Mouse (Mus musculus): Measurements from ENCODE around the gene Gorasp2. TPM values are rescaled to one million over a fixed set of nuclear protein-coding genes. Genes with fewer than 3 reads are reported as not detected.

The Gorasp2 gene
- polyA plus RNA-seq, 1 experiment from 2014 or later, result 135 TPM

- Histone ChIP-seq H3K4me3 (ENCODE audit: low read depth, low read length) (no peak overlapping the region), H3K9ac (ENCODE audit: low read depth, low read length) (no peak overlapping the region), H3K27me3 (replicated peaks; ENCODE audit: control insufficient read depth, insufficient read depth, low read length) (no peaks in the 10 kb centered on the region), H3K36me3 (ENCODE audit: control insufficient read depth, insufficient read depth, low read length) (no peaks in the 10 kb centered on the region), H3K4me1 (replicated peaks; ENCODE audit: control insufficient read depth, insufficient read depth, low read length) (no peaks in the 10 kb centered on the region), H3K27ac (ENCODE audit: low read depth, low read length) (no peak overlapping the region), H3K9me3 (ENCODE audit: control insufficient read depth, low read length) (no peaks in the 10 kb centered on the region), H3K4me2 (no peak overlapping the region)
- 26% methylated on average over 4 of the region's 5 CpGs for WGBS
- no peak for DNase-seq (ENCODE audit: low spot score)
- ATAC-seq (replicated peaks; ENCODE audit: low FRiP score), result no peak
Measured at GRCm38 (mm10) chr2:70702403-70702802, 41.0 kb downstream of the Gorasp2 start.

- ATAC-seq (replicated peaks; ENCODE audit: low FRiP score), result no peak
- WGBS, result 82% methylated on average over 13 of the region's 13 CpGs
- H3K4me2 ChIP-seq, result no peak overlapping the region
- DNase-seq (ENCODE audit: low spot score), result no peak
- H3K36me3 ChIP-seq (ENCODE audit: control insufficient read depth, insufficient read depth, low read length), result peaks cover 28% of the 10 kb centered on the region
- no peaks in the 10 kb centered on the region for H3K9me3 ChIP-seq (ENCODE audit: control insufficient read depth, low read length)
- H3K9ac ChIP-seq (ENCODE audit: low read depth, low read length), result no peak overlapping the region
- H3K27me3 ChIP-seq (replicated peaks; ENCODE audit: control insufficient read depth, insufficient read depth, low read length), result no peaks in the 10 kb centered on the region
- no peak overlapping the region for H3K4me3 ChIP-seq (ENCODE audit: low read depth, low read length)
- no peak overlapping the region for H3K27ac ChIP-seq (ENCODE audit: low read depth, low read length)
- H3K4me1 ChIP-seq (replicated peaks; ENCODE audit: control insufficient read depth, insufficient read depth, low read length), result no peaks in the 10 kb centered on the region
Measured at GRCm38 (mm10) chr2:70708986-70709730, 47.8 kb downstream of the Gorasp2 start.

GRCm38 (mm10) chr2:70710236-70710635, 48.9 kb downstream of the Gorasp2 start:
- Histone ChIP-seq H3K4me3 (ENCODE audit: low read depth, low read length) (no peak overlapping the region), H3K4me1 (replicated peaks; ENCODE audit: control insufficient read depth, insufficient read depth, low read length) (no peaks in the 10 kb centered on the region), H3K27me3 (replicated peaks; ENCODE audit: control insufficient read depth, insufficient read depth, low read length) (no peaks in the 10 kb centered on the region), H3K4me2 (no peak overlapping the region), H3K27ac (ENCODE audit: low read depth, low read length) (no peak overlapping the region), H3K9me3 (ENCODE audit: control insufficient read depth, low read length) (no peaks in the 10 kb centered on the region), H3K9ac (ENCODE audit: low read depth, low read length) (no peak overlapping the region), H3K36me3 (ENCODE audit: control insufficient read depth, insufficient read depth, low read length) (peaks cover 35% of the 10 kb centered on the region)
- DNase-seq (ENCODE audit: low spot score) (no peak), ATAC-seq (replicated peaks; ENCODE audit: low FRiP score) (no peak; the same call in 1 of the 2 replicates)
- WGBS, result 91% methylated on average over 7 of the region's 7 CpGs

GRCm38 (mm10) chr2:70710878-70711277, 49.5 kb downstream of the Gorasp2 start:
- no peak overlapping the region for H3K4me2 ChIP-seq
- no peaks in the 10 kb centered on the region for H3K27me3 ChIP-seq (replicated peaks; ENCODE audit: control insufficient read depth, insufficient read depth, low read length)
- H3K9me3 ChIP-seq (ENCODE audit: control insufficient read depth, low read length), result no peaks in the 10 kb centered on the region
- H3K4me3 ChIP-seq (ENCODE audit: low read depth, low read length), result no peak overlapping the region
- WGBS, result 92% methylated on average over 4 of the region's 4 CpGs
- H3K36me3 ChIP-seq (ENCODE audit: control insufficient read depth, insufficient read depth, low read length), result peaks cover 36% of the 10 kb centered on the region
- no peak for ATAC-seq (replicated peaks; ENCODE audit: low FRiP score)
- DNase-seq (ENCODE audit: low spot score), result no peak
- no peak overlapping the region for H3K9ac ChIP-seq (ENCODE audit: low read depth, low read length)
- H3K27ac ChIP-seq (ENCODE audit: low read depth, low read length), result no peak overlapping the region
- H3K4me1 ChIP-seq (replicated peaks; ENCODE audit: control insufficient read depth, insufficient read depth, low read length), result no peaks in the 10 kb centered on the region

GRCm38 (mm10) chr2:70723610-70724243, 62.4 kb downstream of the Gorasp2 start:
- Histone ChIP-seq H3K9me3 (ENCODE audit: control insufficient read depth, low read length) (no peaks in the 10 kb centered on the region), H3K27ac (ENCODE audit: low read depth, low read length) (no peak overlapping the region), H3K4me2 (no peak overlapping the region), H3K9ac (ENCODE audit: low read depth, low read length) (no peak overlapping the region), H3K36me3 (ENCODE audit: control insufficient read depth, insufficient read depth, low read length) (peaks cover 32% of the 10 kb centered on the region), H3K4me3 (ENCODE audit: low read depth, low read length) (no peak overlapping the region), H3K4me1 (replicated peaks; ENCODE audit: control insufficient read depth, insufficient read depth, low read length) (no peaks in the 10 kb centered on the region), H3K27me3 (replicated peaks; ENCODE audit: control insufficient read depth, insufficient read depth, low read length) (no peaks in the 10 kb centered on the region)
- 93% methylated on average over 9 of the region's 9 CpGs for WGBS
- DNase-seq (ENCODE audit: low spot score) (no peak), ATAC-seq (replicated peaks; ENCODE audit: low FRiP score) (no peak)

- H3K4me3 ChIP-seq (ENCODE audit: low read depth, low read length), result no peak overlapping the region
- ATAC-seq (replicated peaks; ENCODE audit: low FRiP score), result no peak
- H3K4me1 ChIP-seq (replicated peaks; ENCODE audit: control insufficient read depth, insufficient read depth, low read length), result no peaks in the 10 kb centered on the region
- H3K9ac ChIP-seq (ENCODE audit: low read depth, low read length), result no peak overlapping the region
- no peak overlapping the region for H3K27ac ChIP-seq (ENCODE audit: low read depth, low read length)
- 84% methylated on average over 2 of the region's 2 CpGs for WGBS
- no peak overlapping the region for H3K4me2 ChIP-seq
- no peaks in the 10 kb centered on the region for H3K9me3 ChIP-seq (ENCODE audit: control insufficient read depth, low read length)
- peaks cover 20% of the 10 kb centered on the region; the same call in 1 of the 2 replicates for H3K36me3 ChIP-seq (ENCODE audit: control insufficient read depth, insufficient read depth, low read length)
- H3K27me3 ChIP-seq (replicated peaks; ENCODE audit: control insufficient read depth, insufficient read depth, low read length), result no peaks in the 10 kb centered on the region
- DNase-seq (ENCODE audit: low spot score), result no peak
Measured at GRCm38 (mm10) chr2:70727089-70727488, 65.7 kb downstream of the Gorasp2 start.

GRCm38 (mm10) chr2:70735534-70735933, 74.2 kb downstream of the Gorasp2 start:
- ATAC-seq (replicated peaks; ENCODE audit: low FRiP score) (no peak), DNase-seq (ENCODE audit: low spot score) (no peak)
- Histone ChIP-seq H3K4me3 (ENCODE audit: low read depth, low read length) (no peak overlapping the region), H3K27ac (ENCODE audit: low read depth, low read length) (no peak overlapping the region), H3K9me3 (ENCODE audit: control insufficient read depth, low read length) (no peaks in the 10 kb centered on the region), H3K36me3 (ENCODE audit: control insufficient read depth, insufficient read depth, low read length) (peaks cover 21% of the 10 kb centered on the region), H3K4me1 (replicated peaks; ENCODE audit: control insufficient read depth, insufficient read depth, low read length) (no peaks in the 10 kb centered on the region), H3K9ac (ENCODE audit: low read depth, low read length) (no peak overlapping the region), H3K27me3 (replicated peaks; ENCODE audit: control insufficient read depth, insufficient read depth, low read length) (no peaks in the 10 kb centered on the region), H3K4me2 (no peak overlapping the region)
- WGBS, result 67% methylated on average over 4 of the region's 4 CpGs

- Histone ChIP-seq H3K4me2 (no peak overlapping the region), H3K27me3 (replicated peaks; ENCODE audit: control insufficient read depth, insufficient read depth, low read length) (no peaks in the 10 kb centered on the region), H3K9ac (ENCODE audit: low read depth, low read length) (no peak overlapping the region), H3K4me3 (ENCODE audit: low read depth, low read length) (no peak overlapping the region), H3K4me1 (replicated peaks; ENCODE audit: control insufficient read depth, insufficient read depth, low read length) (no peaks in the 10 kb centered on the region), H3K36me3 (ENCODE audit: control insufficient read depth, insufficient read depth, low read length) (peaks cover 23% of the 10 kb centered on the region), H3K9me3 (ENCODE audit: control insufficient read depth, low read length) (no peaks in the 10 kb centered on the region), H3K27ac (ENCODE audit: low read depth, low read length) (no peak overlapping the region)
- 67% methylated on average over 5 of the region's 5 CpGs for WGBS
- ATAC-seq (replicated peaks; ENCODE audit: low FRiP score) (no peak), DNase-seq (ENCODE audit: low spot score) (no peak)
Measured at GRCm38 (mm10) chr2:70736008-70736407, 74.6 kb downstream of the Gorasp2 start.

- peaks cover 38% of the 10 kb centered on the region for H3K36me3 ChIP-seq (ENCODE audit: control insufficient read depth, insufficient read depth, low read length)
Measured at GRCm38 (mm10) chr2:70741901-70742300, 80.5 kb downstream of the Gorasp2 start.

More at GRCm38 (mm10) chr2:70741901-70742300, 80.5 kb downstream of the Gorasp2 start:
- H3K9me3 ChIP-seq (ENCODE audit: control insufficient read depth, low read length), result no peaks in the 10 kb centered on the region
- no peaks in the 10 kb centered on the region for H3K27me3 ChIP-seq (replicated peaks; ENCODE audit: control insufficient read depth, insufficient read depth, low read length)
- DNase-seq (ENCODE audit: low spot score) (no peak), ATAC-seq (replicated peaks; ENCODE audit: low FRiP score) (no peak)
- 94% methylated on average over 5 of the region's 5 CpGs for WGBS
- no peak overlapping the region for H3K4me2 ChIP-seq
- H3K4me1 ChIP-seq (replicated peaks; ENCODE audit: control insufficient read depth, insufficient read depth, low read length), result no peaks in the 10 kb centered on the region
- H3K27ac ChIP-seq (ENCODE audit: low read depth, low read length), result no peak overlapping the region
- no peak overlapping the region for H3K9ac ChIP-seq (ENCODE audit: low read depth, low read length)
- H3K4me3 ChIP-seq (ENCODE audit: low read depth, low read length), result no peak overlapping the region
